Mouse (Mus musculus): ENCODE data around the gene Uap1. TPM values are rescaled to one million over a fixed set of nuclear protein-coding genes. Genes with fewer than 3 reads are reported as not detected.

Uap1 gene
- polyA plus RNA-seq, 1 experiment from 2014 or later, result 67.2 TPM

DNA sequence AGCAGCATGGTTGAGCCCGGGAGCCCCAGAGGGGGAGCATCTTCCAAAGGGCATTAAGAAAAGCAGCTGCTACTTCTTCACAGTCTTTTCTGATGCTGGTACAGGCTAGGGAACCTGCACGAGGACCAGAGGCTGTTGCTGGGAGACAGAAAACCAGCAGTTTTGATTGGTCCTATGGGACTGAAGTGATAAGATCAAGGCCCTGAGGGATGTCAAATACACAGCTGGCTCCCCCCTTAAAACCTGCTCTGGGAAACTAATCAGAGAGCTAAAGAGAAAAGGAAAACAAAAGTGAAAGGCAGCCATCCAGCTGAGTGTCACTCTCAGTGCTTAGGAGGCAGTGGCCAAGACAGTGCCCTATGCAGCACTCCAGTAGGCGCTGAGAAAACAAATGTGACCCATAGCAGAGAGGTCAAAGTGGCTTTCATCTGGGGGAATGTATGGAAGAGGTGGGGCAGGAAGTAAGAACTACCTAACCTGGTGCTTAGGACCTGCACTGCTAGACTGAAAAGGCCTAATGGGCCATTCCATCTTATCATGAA lies 14.3 kb downstream of the Uap1 start:
- Histone ChIP-seq H3K4me1 (replicated peaks; ENCODE audit: control insufficient read depth, insufficient read depth, low read length) (no peaks in the 10 kb centered on the region), H3K27me3 (ENCODE audit: control insufficient read depth, insufficient read depth, low read length) (no peaks in the 10 kb centered on the region), H3K27ac (ENCODE audit: low read depth, low read length) (no peak overlapping the region), H3K4me2 (replicated peaks; ENCODE audit: low read depth, low read length) (no peak overlapping the region), H3K36me3 (ENCODE audit: control insufficient read depth, insufficient read depth, low read length) (no peaks in the 10 kb centered on the region), H3K9ac (ENCODE audit: low read depth, low read length) (no peak overlapping the region), H3K4me3 (ENCODE audit: low read depth, low read length) (no peak overlapping the region), H3K9me3 (ENCODE audit: control insufficient read depth, low read length) (no peaks in the 10 kb centered on the region)
- DNase-seq (ENCODE audit: low spot score), result no peak
- ATAC-seq (ENCODE audit: low FRiP score), result no peak
- WGBS, result 59% methylated on average over 3 of the region's 3 CpGs

- Histone ChIP-seq H3K27me3 (ENCODE audit: control insufficient read depth, insufficient read depth, low read length) (no peaks in the 10 kb centered on the region), H3K4me3 (ENCODE audit: low read depth, low read length) (no peak overlapping the region), H3K36me3 (ENCODE audit: control insufficient read depth, insufficient read depth, low read length) (no peaks in the 10 kb centered on the region), H3K9ac (ENCODE audit: low read depth, low read length) (no peak overlapping the region), H3K27ac (ENCODE audit: low read depth, low read length) (no peak overlapping the region), H3K4me2 (replicated peaks; ENCODE audit: low read depth, low read length) (no peak overlapping the region), H3K9me3 (ENCODE audit: control insufficient read depth, low read length) (no peaks in the 10 kb centered on the region), H3K4me1 (replicated peaks; ENCODE audit: control insufficient read depth, insufficient read depth, low read length) (no peaks in the 10 kb centered on the region)
- DNase-seq (ENCODE audit: low spot score) (no peak), ATAC-seq (ENCODE audit: low FRiP score) (no peak)
- 90% methylated on average over 2 of the region's 2 CpGs for WGBS
Observed at GRCm38 (mm10) chr1:170159707-170160106, 15.1 kb downstream of the Uap1 start.

DNA sequence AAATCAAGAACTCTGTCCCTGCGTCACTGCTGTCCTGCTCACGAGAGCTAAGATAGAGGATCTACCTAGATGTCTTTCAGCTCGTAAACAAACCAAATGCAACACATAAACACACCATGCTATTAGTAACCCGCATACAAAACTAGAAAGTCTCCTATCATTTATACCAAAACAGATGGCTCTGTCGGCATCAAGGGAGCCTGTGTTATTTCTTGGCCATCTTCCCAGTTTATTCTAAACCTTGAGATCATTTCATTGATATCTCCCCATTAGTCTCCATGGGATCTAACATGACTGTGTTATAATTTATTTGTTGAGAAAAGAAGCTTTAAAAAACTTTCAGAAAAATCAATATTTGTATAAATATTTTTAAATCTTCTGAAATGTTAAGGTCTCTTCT lies 19.0 kb downstream of the Uap1 start:
- ATAC-seq (ENCODE audit: low FRiP score) (no peak), DNase-seq (ENCODE audit: low spot score) (no peak)
- WGBS, result 95% methylated on average over 5 of the region's 5 CpGs
- H3K27ac ChIP-seq (ENCODE audit: low read depth, low read length), result no peak overlapping the region
- no peak overlapping the region for H3K9ac ChIP-seq (ENCODE audit: low read depth, low read length)
- H3K4me2 ChIP-seq (replicated peaks; ENCODE audit: low read depth, low read length), result no peak overlapping the region
- H3K9me3 ChIP-seq (ENCODE audit: control insufficient read depth, low read length), result no peaks in the 10 kb centered on the region
- H3K4me3 ChIP-seq (ENCODE audit: low read depth, low read length), result no peak overlapping the region
- H3K4me1 ChIP-seq (replicated peaks; ENCODE audit: control insufficient read depth, insufficient read depth, low read length), result no peaks in the 10 kb centered on the region
- H3K36me3 ChIP-seq (ENCODE audit: control insufficient read depth, insufficient read depth, low read length), result no peaks in the 10 kb centered on the region
- H3K27me3 ChIP-seq (ENCODE audit: control insufficient read depth, insufficient read depth, low read length), result no peaks in the 10 kb centered on the region

GRCm38 (mm10) chr1:170155298-170155697 lies 19.5 kb downstream of the Uap1 start:
- H3K27ac ChIP-seq (ENCODE audit: low read depth, low read length), result no peak overlapping the region
- no peaks in the 10 kb centered on the region for H3K4me1 ChIP-seq (replicated peaks; ENCODE audit: control insufficient read depth, insufficient read depth, low read length)
- WGBS, result 72% methylated on average over 2 of the region's 2 CpGs
- no peaks in the 10 kb centered on the region for H3K9me3 ChIP-seq (ENCODE audit: control insufficient read depth, low read length)
- H3K4me2 ChIP-seq (replicated peaks; ENCODE audit: low read depth, low read length), result no peak overlapping the region
- H3K27me3 ChIP-seq (ENCODE audit: control insufficient read depth, insufficient read depth, low read length), result no peaks in the 10 kb centered on the region
- DNase-seq (ENCODE audit: low spot score) (no peak), ATAC-seq (ENCODE audit: low FRiP score) (no peak)
- no peak overlapping the region for H3K4me3 ChIP-seq (ENCODE audit: low read depth, low read length)
- H3K9ac ChIP-seq (ENCODE audit: low read depth, low read length), result no peak overlapping the region
- H3K36me3 ChIP-seq (ENCODE audit: control insufficient read depth, insufficient read depth, low read length), result no peaks in the 10 kb centered on the region

GRCm38 (mm10) chr1:170153986-170154385 lies 20.8 kb downstream of the Uap1 start:
- DNase-seq (ENCODE audit: low spot score) (no peak), ATAC-seq (ENCODE audit: low FRiP score) (no peak)
- H3K27ac ChIP-seq (ENCODE audit: low read depth, low read length), result no peak overlapping the region
- no peak overlapping the region for H3K4me3 ChIP-seq (ENCODE audit: low read depth, low read length)
- H3K4me1 ChIP-seq (replicated peaks; ENCODE audit: control insufficient read depth, insufficient read depth, low read length), result no peaks in the 10 kb centered on the region
- no peaks in the 10 kb centered on the region for H3K9me3 ChIP-seq (ENCODE audit: control insufficient read depth, low read length)
- no peak overlapping the region for H3K4me2 ChIP-seq (replicated peaks; ENCODE audit: low read depth, low read length)
- no peaks in the 10 kb centered on the region for H3K36me3 ChIP-seq (ENCODE audit: control insufficient read depth, insufficient read depth, low read length)
- H3K27me3 ChIP-seq (ENCODE audit: control insufficient read depth, insufficient read depth, low read length), result no peaks in the 10 kb centered on the region
- no peak overlapping the region for H3K9ac ChIP-seq (ENCODE audit: low read depth, low read length)
- 89% methylated on average over 8 of the region's 8 CpGs for WGBS

- no peaks in the 10 kb centered on the region for H3K9me3 ChIP-seq (ENCODE audit: control insufficient read depth, low read length)
- no peak overlapping the region for H3K4me3 ChIP-seq (ENCODE audit: low read depth, low read length)
- DNase-seq (ENCODE audit: low spot score) (no peak), ATAC-seq (ENCODE audit: low FRiP score) (no peak)
- no peak overlapping the region for H3K9ac ChIP-seq (ENCODE audit: low read depth, low read length)
- no peak overlapping the region for H3K4me2 ChIP-seq (replicated peaks; ENCODE audit: low read depth, low read length)
- no peaks in the 10 kb centered on the region for H3K36me3 ChIP-seq (ENCODE audit: control insufficient read depth, insufficient read depth, low read length)
- H3K4me1 ChIP-seq (replicated peaks; ENCODE audit: control insufficient read depth, insufficient read depth, low read length), result no peaks in the 10 kb centered on the region
- no peaks in the 10 kb centered on the region for H3K27me3 ChIP-seq (ENCODE audit: control insufficient read depth, insufficient read depth, low read length)
- 84% methylated on average over 2 of the region's 2 CpGs for WGBS
- no peak overlapping the region for H3K27ac ChIP-seq (ENCODE audit: low read depth, low read length)
Observed at GRCm38 (mm10) chr1:170152552-170152951, 22.2 kb downstream of the Uap1 start.

- no peak for DNase-seq (ENCODE audit: low spot score)
Observed at GRCm38 (mm10) chr1:170150870-170151269, 23.9 kb downstream of the Uap1 start.

DNA sequence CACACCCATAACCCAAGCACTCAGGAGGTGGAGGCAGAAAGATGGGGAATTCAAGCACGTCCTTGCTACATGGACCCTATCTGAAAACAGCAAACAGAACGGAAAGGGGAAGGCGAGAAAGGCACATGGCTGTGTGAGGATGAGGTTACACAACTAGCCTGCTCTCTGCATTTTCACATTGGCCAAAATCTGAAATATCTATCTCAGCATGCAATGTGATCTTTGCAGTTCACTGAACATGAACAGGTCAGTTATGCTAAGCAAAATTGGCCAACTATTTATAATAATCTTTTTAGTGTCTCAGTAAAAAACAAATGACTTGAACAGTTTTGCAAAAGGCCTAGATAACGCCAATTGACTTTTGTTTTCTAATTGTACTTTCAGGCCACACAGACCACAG lies 25.0 kb downstream of the Uap1 start:
- Histone ChIP-seq H3K4me3 (ENCODE audit: low read depth, low read length) (no peak overlapping the region), H3K9ac (ENCODE audit: low read depth, low read length) (no peak overlapping the region), H3K4me1 (replicated peaks; ENCODE audit: control insufficient read depth, insufficient read depth, low read length) (no peaks in the 10 kb centered on the region), H3K9me3 (ENCODE audit: control insufficient read depth, low read length) (no peaks in the 10 kb centered on the region), H3K4me2 (replicated peaks; ENCODE audit: low read depth, low read length) (no peak overlapping the region), H3K36me3 (ENCODE audit: control insufficient read depth, insufficient read depth, low read length) (no peaks in the 10 kb centered on the region), H3K27ac (ENCODE audit: low read depth, low read length) (no peak overlapping the region), H3K27me3 (ENCODE audit: control insufficient read depth, insufficient read depth, low read length) (no peaks in the 10 kb centered on the region)
- ATAC-seq (ENCODE audit: low FRiP score) (no peak), DNase-seq (ENCODE audit: low spot score) (no peak)
- 81% methylated on average over 4 of the region's 4 CpGs for WGBS

More at GRCm38 (mm10) chr1:170150870-170151269, 23.9 kb downstream of the Uap1 start:
- Histone ChIP-seq H3K27ac (ENCODE audit: low read depth, low read length) (no peak overlapping the region), H3K4me3 (ENCODE audit: low read depth, low read length) (no peak overlapping the region), H3K4me1 (replicated peaks; ENCODE audit: control insufficient read depth, insufficient read depth, low read length) (no peaks in the 10 kb centered on the region), H3K9ac (ENCODE audit: low read depth, low read length) (no peak overlapping the region), H3K27me3 (ENCODE audit: control insufficient read depth, insufficient read depth, low read length) (no peaks in the 10 kb centered on the region), H3K36me3 (ENCODE audit: control insufficient read depth, insufficient read depth, low read length) (no peaks in the 10 kb centered on the region), H3K9me3 (ENCODE audit: control insufficient read depth, low read length) (no peaks in the 10 kb centered on the region), H3K4me2 (replicated peaks; ENCODE audit: low read depth, low read length) (no peak overlapping the region)
- 92% methylated on average over 6 of the region's 6 CpGs for WGBS
- no peak for ATAC-seq (ENCODE audit: low FRiP score)

- Histone ChIP-seq H3K27ac (ENCODE audit: low read depth, low read length) (no peak overlapping the region), H3K9ac (ENCODE audit: low read depth, low read length) (no peak overlapping the region), H3K27me3 (ENCODE audit: control insufficient read depth, insufficient read depth, low read length) (no peaks in the 10 kb centered on the region), H3K4me3 (ENCODE audit: low read depth, low read length) (no peak overlapping the region), H3K4me2 (replicated peaks; ENCODE audit: low read depth, low read length) (no peak overlapping the region), H3K9me3 (ENCODE audit: control insufficient read depth, low read length) (no peaks in the 10 kb centered on the region), H3K36me3 (ENCODE audit: control insufficient read depth, insufficient read depth, low read length) (no peaks in the 10 kb centered on the region), H3K4me1 (replicated peaks; ENCODE audit: control insufficient read depth, insufficient read depth, low read length) (no peaks in the 10 kb centered on the region)
- ATAC-seq (ENCODE audit: low FRiP score), result no peak
- DNase-seq (ENCODE audit: low spot score), result no peak
- 92% methylated on average over 6 of the region's 6 CpGs for WGBS
Observed at GRCm38 (mm10) chr1:170148536-170148935, 26.2 kb downstream of the Uap1 start.

Data from hindbrain, embryonic 11.5 days (tissue).